Comparison of ENCODE assay signal across 9 mouse cellular contexts in the genomic region with DNA sequence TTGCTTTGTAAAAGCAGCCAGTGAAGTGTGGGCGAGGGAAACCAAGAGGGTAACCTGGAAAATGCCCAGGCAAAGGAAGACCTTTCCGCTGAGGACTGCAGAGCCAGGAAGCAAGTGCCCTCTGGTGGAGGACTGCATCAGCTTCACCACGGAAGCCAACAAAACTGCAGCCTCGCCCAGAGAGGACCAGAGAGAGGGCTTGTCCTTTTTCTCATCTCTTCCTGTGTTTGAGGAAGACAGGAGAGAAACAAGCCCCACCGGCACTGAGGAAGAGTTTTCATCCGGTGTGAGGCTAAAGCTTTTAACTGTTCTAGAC. TPM values are rescaled to one million over a fixed set of nuclear protein-coding genes. Genes with fewer than 3 reads are reported as not detected.
DNase-seq lines count a peak whose midpoint lies in the region; ATAC-seq and TF ChIP-seq lines count a peak whose summit lies in the region.
"Had no signal": no experiment of that assay in that cellular context is flagged by ENCODE, and none has a peak within 500 bp of the region (broad histone marks: within the 10 kb centered on the region; RNA-seq: fewer than 3 reads in every experiment).

No protein-coding gene starts in this region.

- peak in 2 of 3 experiments; percentile 49 to 64; a peak in 4 of 6 replicates for TF ChIP-seq CTCF in MEL (IDR thresholded peaks at IDR 0.05 in 2 of 3, conservative IDR thresholded peaks at IDR 0.05 in 1 of 3; ENCODE audit: control insufficient read depth in 1 of 3, insufficient read depth in 1 of 3, low read depth in 2 of 3, low read length in 3 of 3, poor library complexity in 1 of 3, severe bottlenecking in 1 of 3)
- peak; percentile 86 for TF ChIP-seq CTCF in cortical plate, adult 2 months (IDR thresholded peaks at IDR 0.05; ENCODE audit: extremely low read depth, insufficient read depth, low read length)
- TF ChIP-seq CTCF in left cerebral cortex, adult 2 months (IDR thresholded peaks at IDR 0.05): peak; percentile 77

- H3K4me3 ChIP-seq in MEL (ENCODE audit: control insufficient read depth in 1 of 2, insufficient read depth in 1 of 2, low read depth in 2 of 2, low read length in 2 of 2): no peak overlapping the region
- H3K4me3 ChIP-seq in cortical plate, adult 2 months (ENCODE audit: insufficient read depth, low read length): no peak overlapping the region
- H3K4me3 ChIP-seq in hindbrain, embryonic 12.5 days: no peak overlapping the region
- H3K4me3 ChIP-seq in left cerebral cortex, adult 2 months: no peak overlapping the region
- H3K4me3 ChIP-seq: stomach, embryonic 15.5 days had no signal

- H3K27ac ChIP-seq in MEL (ENCODE audit: control insufficient read depth, low read depth, low read length): no peak overlapping the region
- H3K27ac ChIP-seq in cortical plate, adult 2 months (ENCODE audit: insufficient read depth, low read length): no peak overlapping the region
- no peak overlapping the region for H3K27ac ChIP-seq in hindbrain, embryonic 12.5 days
- H3K27ac ChIP-seq in left cerebral cortex, adult 2 months: no peak overlapping the region
- H3K27ac ChIP-seq: stomach, embryonic 15.5 days had no signal

- peak; percentile 11 for DNase-seq in gastrocnemius, postnatal 14 days
- DNase-seq in gastrocnemius, adult 8-10 months (ENCODE audit: low spot score in 2 of 2): no peak
- peak; percentile 16 for DNase-seq in MEL (ENCODE audit: low read depth, low spot score)
- DNase-seq in left cerebral cortex, adult 2 months (ENCODE audit: extremely low spot score in 1 of 2, low spot score in 2 of 2): peak; percentile 35 to 49
- peak; percentile 34 for DNase-seq in naive thymus-derived CD4-positive, alpha-beta T cell, adult 2 months (ENCODE audit: low read depth)
- DNase-seq in spleen, postnatal 36 days (ENCODE audit: low spot score in 2 of 2): no peak

- H3K79me2 ChIP-seq in MEL (ENCODE audit: control insufficient read depth, insufficient read depth, low read length, poor library complexity): no peaks in the 10 kb centered on the region

- no peaks in the 10 kb centered on the region for H3K27me3 ChIP-seq in MEL (ENCODE audit: control insufficient read depth in 1 of 2, insufficient read depth in 2 of 2, low read length in 2 of 2)
- H3K27me3 ChIP-seq in hindbrain, embryonic 12.5 days: no peaks in the 10 kb centered on the region
- H3K27me3 ChIP-seq: stomach, embryonic 15.5 days had no signal

- H3K36me3 ChIP-seq in MEL (ENCODE audit: control insufficient read depth in 1 of 2, insufficient read depth in 2 of 2, low read length in 2 of 2): no peaks in the 10 kb centered on the region
- no peaks in the 10 kb centered on the region for H3K36me3 ChIP-seq in hindbrain, embryonic 12.5 days
- H3K36me3 ChIP-seq: stomach, embryonic 15.5 days had no signal

- TF ChIP-seq EP300 in MEL (IDR thresholded peaks at IDR 0.05; ENCODE audit: low read depth in 1 of 2, low read length in 2 of 2): no peak

- no peaks in the 10 kb centered on the region for H3K9me3 ChIP-seq in MEL (replicated peaks; ENCODE audit: insufficient read depth, low read length)
- no peaks in the 10 kb centered on the region for H3K9me3 ChIP-seq in hindbrain, embryonic 12.5 days (replicated peaks)
- H3K9me3 ChIP-seq: stomach, embryonic 15.5 days had no signal

- intact Hi-C loops in gastrocnemius, postnatal 14 days (cut with DNase I; ENCODE audit: low total_unique reads): no loop called here
- intact Hi-C loops in left cerebral cortex, adult 2 months (cut with DNase I): loop anchor here (10.0 kb wide), 1 partner anchor 963 kb away; no protein-coding TSS in a partner anchor

- WGBS in hindbrain, embryonic 12.5 days: 33% methylated on average over 6 of the region's 6 CpGs

- no peak for TF ChIP-seq POLR2A in MEL (IDR thresholded peaks at IDR 0.05; ENCODE audit: control insufficient read depth in 1 of 2, insufficient read depth in 1 of 2, low read depth in 1 of 2, low read length in 2 of 2, poor library complexity in 1 of 2)
- TF ChIP-seq POLR2A in cortical plate, adult 2 months (IDR thresholded peaks at IDR 0.05; ENCODE audit: extremely low read depth, insufficient read depth, low read length): no peak

- no peak overlapping the region for H3K9ac ChIP-seq in MEL (ENCODE audit: control insufficient read depth, low read depth, low read length, poor library complexity, severe bottlenecking)
- no peak overlapping the region for H3K9ac ChIP-seq in hindbrain, embryonic 12.5 days
- H3K9ac ChIP-seq: stomach, embryonic 15.5 days had no signal

- H3K4me2 ChIP-seq in hindbrain, embryonic 12.5 days (replicated peaks): no peak overlapping the region
- H3K4me2 ChIP-seq: stomach, embryonic 15.5 days had no signal

- H3K4me1 ChIP-seq in MEL (ENCODE audit: control insufficient read depth in 1 of 2, insufficient read depth in 2 of 2, low read length in 2 of 2): no peaks in the 10 kb centered on the region
- H3K4me1 ChIP-seq in cortical plate, adult 2 months (ENCODE audit: control insufficient read depth, insufficient read depth, low read length): no peaks in the 10 kb centered on the region
- peaks cover 3% of the 10 kb centered on the region; the same call in 1 of the 2 replicates for H3K4me1 ChIP-seq in hindbrain, embryonic 12.5 days
- H3K4me1 ChIP-seq: stomach, embryonic 15.5 days had no signal

- peak; percentile 42 for TF ChIP-seq RAD21 in MEL (IDR thresholded peaks at IDR 0.05; ENCODE audit: low read depth, low read length)

- 0 out of 2 replicates have a peak, but pooled peaks have one; percentile 22 for ATAC-seq in hindbrain, embryonic 12.5 days (ENCODE audit: low FRiP score)

TF ChIP-seq in MEL, 35 proteins besides CTCF, POLR2A, EP300 and RAD21:
- peak; percentile 49 for TF ChIP-seq SMC3 (IDR thresholded peaks at IDR 0.05; ENCODE audit: low read depth, low read length)
- 0 out of 2 replicates have a peak, but pooled peaks have one; percentile 7 for TF ChIP-seq ZC3H11A (IDR thresholded peaks at IDR 0.05; ENCODE audit: low read depth, low read length)
- TF ChIP-seq HCFC1 (IDR thresholded peaks at IDR 0.05; ENCODE audit: low read depth, low read length): no peak

RNA-seq across cellular contexts. Expression of gene Gxylt1, which starts 47.3 kb away (rescaled TPM):
- total RNA-seq in gastrocnemius, postnatal 14 days (2021): 1 to 10 TPM; 5.9 to 6.8 TPM
- total RNA-seq in gastrocnemius, adult 8-10 months (2022): 1 to 10 TPM; 5.0 to 7.5 (median 6.5) TPM
- total RNA-seq in MEL (2012; rRNA removed): 5.3 and 6.0 TPM in 2 replicates
- polyA plus RNA-seq in MEL (2012; ENCODE audit: insufficient read depth in 1 of 2, insufficient read length in 2 of 2, low read depth in 1 of 2, low replicate concordance in 2 of 2, missing spikeins in 1 of 2): 10 to 100 TPM in 1 of 2 experiments, 1 to 10 TPM in 1; 9.9 to 48.9 TPM
- polyA plus RNA-seq in cortical plate, adult 2 months (2012; rRNA removed): 7.2 and 8.0 TPM in 2 replicates
- polyA plus RNA-seq in hindbrain, embryonic 12.5 days (2016; fragmentation: Nextera tagmentation; extraction: Ambion mirVana): 19.7 and 20.4 TPM in 2 replicates
- total RNA-seq in left cerebral cortex, adult 2 months (2021): 10 to 100 TPM; 13.3 to 13.4 TPM

Comparison
In these comparisons a context has a peak if more than half of its experiments do, and no peak if none do; other contexts are left out.
1. DNase-seq: peak in gastrocnemius, postnatal 14 days (single experiment), MEL (single experiment), left cerebral cortex, adult 2 months (2 of 2) and naive thymus-derived CD4-positive, alpha-beta T cell, adult 2 months (single experiment); none in gastrocnemius, adult 8-10 months (0 of 2) and spleen, postnatal 36 days (0 of 2).
2. Peak in every context shown above with its lines, with median percentiles within 50 percentile points of each other: CTCF ChIP-seq.